Mouse (Mus musculus) liver, embryonic 16.5 days (tissue): ENCODE data around the gene Rhbdl3. TPM values are rescaled to one million over a fixed set of nuclear protein-coding genes. Genes with fewer than 3 reads are reported as not detected.

Source experiments
- ATAC-seq: fragments of 200-750 bp; cut with Nextera tagmentation; 2 replicates; pipeline ENCODE4 v1.8.0; 2017; ENCODE audit warnings: low read depth, mild to moderate bottlenecking, moderate number of reproducible peaks, moderate library complexity
- H3K27ac ChIP-seq: fragments of 300-500 bp; sonication (generic); 2 replicates; pipeline ENCODE4 v1.5.1; 2014; ENCODE audit warnings: mild to moderate bottlenecking, low read length
- H3K27me3 ChIP-seq: fragments of 300-500 bp; sonication (generic); 2 replicates; pipeline ENCODE4 v1.6.1; 2014; ENCODE audit warnings: low read depth, low read length, mixed read lengths; ENCODE audit not compliant: control insufficient read depth, insufficient read depth
- H3K36me3 ChIP-seq: fragments of 300-500 bp; sonication (generic); 2 replicates; pipeline ENCODE4 v1.6.1; 2014; ENCODE audit warnings: mild to moderate bottlenecking; ENCODE audit not compliant: control insufficient read depth, insufficient read depth
- H3K4me1 ChIP-seq: fragments of 300-500 bp; sonication (generic); 2 replicates; pipeline ENCODE4 v1.6.1; 2014; ENCODE audit warnings: low read depth, low read length, mixed read lengths; ENCODE audit not compliant: control insufficient read depth
- H3K4me2 ChIP-seq: fragments of 300-500 bp; sonication (generic); 2 replicates; pipeline ENCODE4 v1.6.1; 2014; ENCODE audit warnings: low read depth, low read length, mixed read lengths
- H3K4me3 ChIP-seq: fragments of 300-500 bp; sonication (generic); 2 replicates; pipeline ENCODE4 v1.5.1; 2014; ENCODE audit warnings: low read depth, mild to moderate bottlenecking, low read length
- H3K9ac ChIP-seq: fragments of 300-500 bp; sonication (generic); 2 replicates; pipeline ENCODE4 v1.6.1; 2014; ENCODE audit warnings: low read depth, low read length
- H3K9me3 ChIP-seq: fragments of 300-500 bp; sonication (generic); replicated peaks from 2 replicates; pipeline ENCODE4 v1.6.1; 2016; ENCODE audit warnings: low read length; ENCODE audit not compliant: control insufficient read depth
- whole genome bisulfite sequencing: fragments of 180-500 bp; shearing (Covaris S2); extraction: QIAGEN DNeasy Blood & Tissue Kit; methylation state at CpG from one replicate; pipeline ENCODE4 v1.1.7; 2014; ENCODE audit not compliant: insufficient replicate concordance; 5-methylcytosine and 5-hydroxymethylcytosine counted together
- polyA plus RNA-seq: library from polyadenylated mRNA; unstranded; fragments of >200 nt; fragmentation: Nextera tagmentation; extraction: Ambion mirVana; gene quantifications from 2 replicates; pipeline ENCODE4 v1.2.1, GENCODE M21; 2015

Gene Rhbdl3
- polyA plus RNA-seq, 1 experiment from 2014 or later, result 0.02 TPM

- no peaks in the 10 kb centered on the region for H3K9me3 ChIP-seq
- ATAC-seq, result no peak
- no peak overlapping the region for H3K4me2 ChIP-seq
- H3K27me3 ChIP-seq, result no peaks in the 10 kb centered on the region
- no peak overlapping the region for H3K27ac ChIP-seq
- WGBS, result 60% methylated on average over 1 of the region's 1 CpGs
- H3K4me1 ChIP-seq, result peaks cover 13% of the 10 kb centered on the region
- peaks cover 54% of the 10 kb centered on the region for H3K36me3 ChIP-seq
- H3K9ac ChIP-seq, result no peak overlapping the region
- H3K4me3 ChIP-seq, result no peak overlapping the region
Observed at GRCm38 (mm10) chr11:80389885-80390284, 89.2 kb downstream of the Rhbdl3 start.

GRCm38 (mm10) chr11:80391407-80392120, 90.9 kb downstream of the Rhbdl3 start:
- peaks cover 69% of the 10 kb centered on the region for H3K36me3 ChIP-seq
- H3K4me2 ChIP-seq, result no peak overlapping the region
- no peak for ATAC-seq
- no peak overlapping the region for H3K4me3 ChIP-seq
- no peak overlapping the region for H3K9ac ChIP-seq
- H3K27me3 ChIP-seq, result no peaks in the 10 kb centered on the region
- no peak overlapping the region for H3K27ac ChIP-seq
- no peaks in the 10 kb centered on the region for H3K9me3 ChIP-seq
- WGBS, result 92% methylated on average over 2 of the region's 2 CpGs
- peaks cover 6% of the 10 kb centered on the region for H3K4me1 ChIP-seq

- Histone ChIP-seq H3K9ac (no peak overlapping the region), H3K9me3 (no peaks in the 10 kb centered on the region), H3K4me2 (no peak overlapping the region), H3K27me3 (no peaks in the 10 kb centered on the region), H3K36me3 (peaks cover 72% of the 10 kb centered on the region), H3K4me3 (no peak overlapping the region), H3K27ac (no peak overlapping the region), H3K4me1 (no peaks in the 10 kb centered on the region)
- no peak for ATAC-seq
- 90% methylated on average over 3 of the region's 3 CpGs for WGBS
Observed at GRCm38 (mm10) chr11:80395930-80396329, 95.2 kb downstream of the Rhbdl3 start.

- no peak overlapping the region for H3K4me2 ChIP-seq
- H3K9me3 ChIP-seq, result no peaks in the 10 kb centered on the region
- H3K9ac ChIP-seq, result no peak overlapping the region
- peaks cover 70% of the 10 kb centered on the region for H3K36me3 ChIP-seq
- no peak for ATAC-seq
- H3K27me3 ChIP-seq, result no peaks in the 10 kb centered on the region
- no peak overlapping the region for H3K27ac ChIP-seq
- H3K4me1 ChIP-seq, result no peaks in the 10 kb centered on the region
- 88% methylated on average over 4 of the region's 4 CpGs for WGBS
- no peak overlapping the region for H3K4me3 ChIP-seq
Observed at GRCm38 (mm10) chr11:80396617-80397016, 95.9 kb downstream of the Rhbdl3 start.

Other genes with a start within 250 kb of the Rhbdl3 start
- gene Crlf3, start 219.9 kb upstream of the Rhbdl3 start, polyA plus RNA-seq, result 97.1 and 104 TPM in 2 replicates
- gene Atad5, start 211.5 kb upstream of the Rhbdl3 start, polyA plus RNA-seq, result 9.0 and 9.7 TPM in 2 replicates
- gene Tefm, start 158.7 kb upstream of the Rhbdl3 start, polyA plus RNA-seq, result 11.4 and 13.4 TPM in 2 replicates
- 7.0 and 7.3 TPM in 2 replicates for gene Adap2, start 146.8 kb upstream of the Rhbdl3 start, polyA plus RNA-seq
- 4.8 and 5.4 TPM in 2 replicates for gene Rnf135, start 117.1 kb upstream of the Rhbdl3 start, polyA plus RNA-seq
- gene Rhot1, start 91.9 kb upstream of the Rhbdl3 start, polyA plus RNA-seq, result 19.6 and 20.2 TPM in 2 replicates
- gene 5730455P16Rik, start 77.1 kb downstream of the Rhbdl3 start, polyA plus RNA-seq, result 4.1 and 5.1 TPM in 2 replicates
- 81.5 and 87.4 TPM in 2 replicates for gene Zfp207, start 82.4 kb downstream of the Rhbdl3 start, polyA plus RNA-seq
- gene Psmd11, start 127.7 kb downstream of the Rhbdl3 start, polyA plus RNA-seq, result 141 and 153 TPM in 2 replicates
- 0.22 and 0.30 TPM in 2 replicates for gene Cdk5r1, start 176.1 kb downstream of the Rhbdl3 start, polyA plus RNA-seq